Comparison of ENCODE assay signal across 11 mouse cellular contexts in genomic region chr13:32966116-32966515, GRCm38 (mm10). TPM values are rescaled to one million over a fixed set of nuclear protein-coding genes. Genes with fewer than 3 reads are reported as not detected.
A peak's percentile ranks its signal among the peaks of the same experiment; 100 is the strongest.
DNase-seq lines count a peak whose midpoint lies in the region; ATAC-seq lines count a peak whose summit lies in the region.
"Had no signal": no experiment of that assay in that cellular context is flagged by ENCODE, and none has a peak within 500 bp of the region (broad histone marks: within the 10 kb centered on the region; RNA-seq: fewer than 3 reads in every experiment).

No protein-coding gene starts in this region.

- H3K4me1 ChIP-seq in heart, embryonic 12.5 days (replicated peaks), result peaks cover 38% of the 10 kb centered on the region
- H3K4me1 ChIP-seq in heart, embryonic 15.5 days (replicated peaks), result peaks cover 35% of the 10 kb centered on the region

- no peaks in the 10 kb centered on the region for H3K27me3 ChIP-seq in heart, embryonic 12.5 days (replicated peaks)
- H3K27me3 ChIP-seq in heart, embryonic 15.5 days, result no peaks in the 10 kb centered on the region

- ATAC-seq in heart, embryonic 12.5 days (ENCODE audit: insufficient number of reproducible peaks, low FRiP score), result no peak
- ATAC-seq in heart, embryonic 15.5 days (replicated peaks; ENCODE audit: insufficient number of reproducible peaks, insufficient read depth, low FRiP score, low read depth), result no peak

- no peaks in the 10 kb centered on the region for H3K36me3 ChIP-seq in heart, embryonic 12.5 days
- H3K36me3 ChIP-seq in heart, embryonic 15.5 days, result 0 out of 2 replicates have a peak, but pooled peaks cover 4% of the 10 kb centered on the region
- H3K36me3 ChIP-seq: G1E; hindbrain, embryonic 10.5 days had no signal

- H3K4me2 ChIP-seq in heart, embryonic 12.5 days, result peak overlapping the region; percentile 69
- H3K4me2 ChIP-seq in heart, embryonic 15.5 days, result peak overlapping the region; percentile 70

- DNase-seq in heart, adult 9 months (ENCODE audit: low spot score in 2 of 2), result no peak
- DNase-seq in CD4-positive helper T cell, adult 2 months (ENCODE audit: low read depth, low spot score), result peak; percentile 56
- peak; percentile 52 for DNase-seq in naive thymus-derived CD4-positive, alpha-beta T cell, adult 2 months (ENCODE audit: low read depth)
- no peak for DNase-seq in urinary bladder, postnatal 10 days (ENCODE audit: low spot score)
- no peak for DNase-seq in right cerebral cortex, postnatal 4 days
- no peak for DNase-seq in layer of hippocampus, postnatal 10 days (ENCODE audit: low spot score in 2 of 2)

- H3K9ac ChIP-seq in heart, embryonic 12.5 days, result no peak overlapping the region
- peak overlapping the region; percentile 61 for H3K9ac ChIP-seq in heart, embryonic 15.5 days

- no peak overlapping the region for H3K4me3 ChIP-seq in heart, embryonic 12.5 days
- peak overlapping the region; percentile 53 for H3K4me3 ChIP-seq in heart, embryonic 15.5 days
- H3K4me3 ChIP-seq: myocyte had no signal

- H3K9me3 ChIP-seq in heart, embryonic 12.5 days (replicated peaks), result no peaks in the 10 kb centered on the region
- H3K9me3 ChIP-seq in heart, embryonic 15.5 days (replicated peaks), result no peaks in the 10 kb centered on the region
- H3K9me3 ChIP-seq: G1E; hindbrain, embryonic 10.5 days had no signal

- 69% methylated on average over 5 of the region's 5 CpGs for WGBS in heart, embryonic 12.5 days
- 62% methylated on average over 5 of the region's 5 CpGs for WGBS in heart, embryonic 15.5 days

- no peak overlapping the region for H3K27ac ChIP-seq in heart, embryonic 12.5 days (ENCODE audit: poor library complexity, severe bottlenecking)
- no peak overlapping the region for H3K27ac ChIP-seq in heart, embryonic 15.5 days

RNA-seq across cellular contexts. Expression of gene Serpinb6b, which starts 1.1 kb away (rescaled TPM):
- polyA plus RNA-seq in heart, embryonic 12.5 days (2016; fragmentation: Nextera tagmentation; extraction: Ambion mirVana), result 15.1 and 16.9 TPM in 2 replicates
- 20.0 and 20.6 TPM in 2 replicates for polyA plus RNA-seq in heart, embryonic 15.5 days (2015; fragmentation: Nextera tagmentation; extraction: Ambion mirVana)
- 1 to 10 TPM; 2.6 to 2.9 TPM for total RNA-seq in layer of hippocampus, postnatal 10 days (2021)
- polyA plus RNA-seq: G1E had no signal

RNA-seq across cellular contexts. Expression of gene Serpinb9, which starts 36.9 kb away (rescaled TPM):
- 6.1 and 6.8 TPM in 2 replicates for polyA plus RNA-seq in heart, embryonic 12.5 days (2016; fragmentation: Nextera tagmentation; extraction: Ambion mirVana)
- polyA plus RNA-seq in heart, embryonic 15.5 days (2015; fragmentation: Nextera tagmentation; extraction: Ambion mirVana), result 8.3 and 9.1 TPM in 2 replicates
- total RNA-seq in layer of hippocampus, postnatal 10 days (2021), result 1 to 10 TPM; 5.4 to 6.3 TPM

Comparison
In these comparisons a context has a peak if more than half of its experiments do, and no peak if none do; other contexts are left out.
1. DNase-seq: peak in CD4-positive helper T cell, adult 2 months (single experiment) and naive thymus-derived CD4-positive, alpha-beta T cell, adult 2 months (single experiment); none in heart, adult 9 months (0 of 2), urinary bladder, postnatal 10 days (single experiment), right cerebral cortex, postnatal 4 days (single experiment) and layer of hippocampus, postnatal 10 days (0 of 2).